Mouse (Mus musculus) CH12F3 (cell line): ENCODE measurements around the gene Ralgapa1.

Source experiments
- in situ Hi-C: fragments of 300-500 bp; cut with MboI; formaldehyde crosslinking; loops from 2 replicates; pipeline ENCODE4 v1.14.3; 2020; ENCODE audit warnings: low sequenced_read_pairs

Gene Ralgapa1

DNA sequence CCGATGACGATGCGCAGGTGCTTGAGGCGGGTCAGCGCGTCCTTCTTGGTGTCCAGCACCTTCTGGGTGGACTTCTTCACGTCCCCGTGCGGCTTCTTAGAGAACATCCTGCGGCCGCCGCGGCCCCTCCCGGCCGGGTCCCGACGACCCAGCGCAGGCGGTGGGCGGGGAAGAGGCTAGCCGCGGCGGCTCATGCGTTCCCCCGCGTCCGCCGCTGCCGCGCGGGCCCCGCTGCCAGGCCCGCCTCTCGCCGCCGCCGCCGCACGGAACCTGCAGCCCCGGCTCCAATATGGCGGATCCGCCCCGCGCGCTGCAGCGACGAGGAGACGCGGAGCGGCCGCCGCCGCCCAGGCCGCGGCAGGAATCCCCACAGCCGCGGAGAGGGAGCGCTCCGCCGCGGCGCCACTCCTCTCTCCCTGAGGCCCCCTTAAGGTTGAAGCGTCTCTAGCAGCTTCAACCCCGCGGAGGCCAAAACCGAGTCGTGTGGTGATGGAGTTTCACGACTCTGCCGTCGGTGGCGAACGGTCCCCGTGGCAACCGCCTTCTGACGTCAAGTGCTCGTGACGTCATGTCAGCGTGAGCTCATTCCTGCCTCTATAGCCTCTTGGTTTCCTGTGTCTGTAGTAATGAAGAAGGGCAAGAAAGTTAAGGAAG lies at the start of gene Ralgapa1:
Gene Ralgapa1, minus strand, starts transcription at position 507 of the 654 bp plus-strand sequence.
- in situ Hi-C loops = no loop called here

DNA sequence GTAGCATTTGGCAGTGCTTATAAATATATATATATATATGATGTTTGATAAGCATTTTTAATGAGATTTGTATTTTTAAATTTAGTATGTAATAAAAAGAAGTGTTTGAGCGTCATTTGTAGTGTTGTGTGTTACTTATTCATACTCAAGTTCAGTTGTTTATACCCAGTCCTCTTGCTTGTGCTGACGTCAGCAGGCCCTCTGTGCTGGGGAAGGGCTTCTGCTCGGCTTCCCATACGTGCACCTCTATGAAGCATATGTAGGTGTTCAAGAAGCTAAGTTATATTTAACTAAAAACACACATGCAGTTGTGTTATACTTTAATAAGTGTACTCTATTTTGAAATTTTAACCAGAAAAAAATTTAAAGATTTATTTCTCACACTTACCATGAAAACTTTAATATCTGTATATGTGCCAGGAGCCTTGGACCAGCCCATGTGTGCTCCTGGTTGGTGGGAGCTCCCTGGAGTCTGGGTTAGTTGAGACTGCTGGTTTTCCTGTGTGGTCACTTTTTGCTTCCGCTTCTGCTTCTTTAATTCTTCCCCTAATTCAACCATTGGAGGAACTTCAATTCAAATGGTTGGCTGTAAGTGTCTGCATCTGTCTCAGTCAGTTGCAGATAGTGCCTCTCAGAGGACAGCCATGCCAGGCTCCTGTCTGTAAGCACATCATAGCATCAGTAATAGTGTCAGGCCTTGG lies 48.8 kb upstream of the Ralgapa1 start:
- in situ Hi-C loops = no loop called here

DNA sequence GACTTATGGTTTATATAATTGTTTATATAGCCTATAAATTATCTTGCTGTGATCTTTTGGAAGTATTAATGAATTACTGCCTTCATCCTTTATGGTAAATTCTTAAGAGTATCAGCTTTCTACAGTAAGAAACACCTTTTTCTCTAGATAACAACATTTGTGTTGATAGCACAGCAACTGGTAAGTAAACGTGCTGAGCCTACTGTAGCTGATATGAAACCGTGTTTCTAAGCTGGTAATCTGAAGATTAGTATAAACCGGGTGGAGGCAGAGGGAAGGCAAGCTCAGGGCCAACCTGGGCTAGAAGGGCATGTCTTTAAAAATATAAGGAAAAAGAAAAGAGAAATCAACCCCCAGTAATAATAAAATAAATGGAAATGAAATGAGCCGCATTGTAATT lies 46.8 kb upstream of the Ralgapa1 start:
- in situ Hi-C loops = no loop called here

DNA sequence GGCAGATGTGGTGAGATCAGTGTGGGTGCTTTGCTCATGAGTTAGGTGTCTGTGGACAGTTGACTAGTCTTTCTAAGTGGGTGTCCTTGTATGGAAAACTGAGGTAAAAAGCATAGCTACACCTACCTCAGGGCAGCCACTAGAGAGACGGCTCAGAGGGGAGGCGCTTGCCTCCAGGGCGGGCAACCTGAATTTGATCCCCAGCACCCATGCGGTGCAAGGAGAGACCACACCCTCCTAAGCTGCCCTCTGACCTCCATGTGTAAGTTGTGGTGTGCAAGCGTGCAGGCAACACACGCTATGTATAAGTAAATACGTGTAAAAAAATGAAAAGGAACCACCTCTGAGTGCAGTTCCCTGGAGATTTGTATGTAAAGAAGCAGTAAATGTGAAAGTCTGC lies 39.7 kb upstream of the Ralgapa1 start:
- in situ Hi-C loops = no loop called here

DNA sequence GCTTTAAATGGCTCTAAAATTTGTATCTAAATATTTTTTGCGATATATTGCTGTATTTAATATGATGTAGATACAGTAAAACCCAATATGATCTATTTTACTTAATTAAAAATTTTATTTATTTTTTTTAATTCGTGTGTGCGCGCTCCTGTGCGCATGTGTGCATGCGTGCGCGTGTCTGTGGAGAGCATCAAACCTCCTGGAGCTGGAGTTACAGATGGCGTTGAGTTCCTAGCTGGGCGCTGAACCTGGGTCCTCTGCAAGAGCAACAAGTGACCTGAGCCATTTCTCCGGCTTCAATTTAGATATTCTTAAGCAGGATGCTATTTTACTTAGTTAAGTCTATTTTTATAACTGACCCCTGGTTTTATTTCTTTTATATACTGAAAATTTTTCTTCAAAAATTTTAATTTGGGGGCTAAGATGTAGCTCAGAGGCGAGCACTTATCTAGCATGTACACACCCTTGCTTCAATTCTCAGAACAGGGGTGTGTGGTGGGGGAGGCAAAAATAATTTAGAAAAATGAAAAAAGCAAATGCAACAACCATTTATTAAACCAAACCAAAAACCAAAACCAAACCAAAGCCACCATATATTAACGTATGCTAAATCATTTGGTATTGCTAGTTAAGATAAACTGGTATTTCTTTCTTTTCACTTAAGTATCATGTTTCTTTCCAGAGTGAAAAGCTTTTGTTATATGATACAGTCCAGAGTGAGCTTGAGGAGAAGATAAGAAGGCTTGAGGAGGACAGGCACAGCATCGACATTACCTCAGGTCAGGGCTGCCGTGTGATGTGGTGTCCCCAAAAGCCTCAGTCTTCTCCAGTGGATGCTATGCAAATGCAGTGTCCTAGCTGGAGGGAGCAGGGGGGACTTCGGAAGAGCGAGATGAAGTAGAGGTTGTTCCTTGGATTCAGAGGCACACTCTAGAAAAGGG lies 38.7 kb upstream of the Ralgapa1 start:
- in situ Hi-C loops = no loop called here

DNA sequence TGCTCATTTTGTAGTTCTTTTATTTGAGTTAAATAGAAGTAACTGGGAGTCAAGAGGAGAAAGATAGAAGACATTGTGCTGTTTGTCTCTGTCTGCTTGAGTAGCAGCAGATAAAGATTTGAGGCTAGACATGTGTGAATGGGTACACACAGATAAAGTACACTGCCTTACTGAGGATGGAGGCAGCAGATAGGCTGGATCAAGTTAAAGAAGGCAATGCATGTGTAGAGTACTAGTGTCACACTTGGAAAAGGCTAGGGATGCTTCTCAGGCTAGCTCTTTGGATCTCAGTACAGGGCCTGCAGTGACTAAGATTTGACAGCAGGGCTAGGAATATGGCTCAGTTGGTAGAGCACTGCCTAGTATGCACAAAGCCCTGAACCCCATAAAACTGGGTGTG lies 29.7 kb upstream of the Ralgapa1 start:
- in situ Hi-C loops = no loop called here

DNA sequence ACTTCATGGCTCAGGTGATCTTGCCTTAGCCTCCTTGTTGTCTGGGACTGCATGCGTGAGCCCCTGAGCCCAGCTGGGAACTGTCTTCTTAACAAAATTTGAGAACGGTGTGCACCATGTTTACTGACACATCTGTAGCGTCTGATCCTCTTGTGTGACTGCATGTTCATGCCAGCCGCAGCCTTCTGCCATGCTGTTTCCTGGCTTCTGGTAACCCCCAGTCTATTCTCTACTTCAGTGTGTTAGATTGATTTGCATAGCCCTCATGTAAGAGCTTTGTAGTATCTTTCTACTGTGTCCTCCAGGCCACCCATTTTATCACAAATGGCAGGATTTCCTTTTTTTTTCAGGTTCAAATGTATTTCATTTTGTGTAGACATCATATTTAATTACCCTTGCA lies 26.9 kb upstream of the Ralgapa1 start:
- in situ Hi-C loops = no loop called here

DNA sequence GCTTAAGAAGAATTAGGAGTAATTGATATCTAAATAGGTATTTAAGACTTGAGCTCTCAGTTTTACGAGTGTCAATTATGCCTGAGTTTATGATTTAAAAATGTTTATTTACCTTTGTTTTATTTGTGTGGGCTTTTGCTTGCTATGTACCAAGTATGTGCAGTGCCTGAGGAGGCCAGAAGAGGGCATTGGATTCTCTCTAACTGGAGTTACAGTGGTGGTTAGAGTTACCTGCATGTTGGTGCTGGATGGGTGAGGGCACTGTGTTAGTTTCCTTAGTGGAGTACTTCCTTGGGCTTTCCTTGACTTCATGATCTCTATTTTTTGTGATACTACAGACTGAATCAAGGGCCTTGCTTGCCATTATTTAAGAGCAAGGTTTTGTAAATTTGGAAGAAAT lies 25.8 kb upstream of the Ralgapa1 start:
- in situ Hi-C loops = no loop called here

DNA sequence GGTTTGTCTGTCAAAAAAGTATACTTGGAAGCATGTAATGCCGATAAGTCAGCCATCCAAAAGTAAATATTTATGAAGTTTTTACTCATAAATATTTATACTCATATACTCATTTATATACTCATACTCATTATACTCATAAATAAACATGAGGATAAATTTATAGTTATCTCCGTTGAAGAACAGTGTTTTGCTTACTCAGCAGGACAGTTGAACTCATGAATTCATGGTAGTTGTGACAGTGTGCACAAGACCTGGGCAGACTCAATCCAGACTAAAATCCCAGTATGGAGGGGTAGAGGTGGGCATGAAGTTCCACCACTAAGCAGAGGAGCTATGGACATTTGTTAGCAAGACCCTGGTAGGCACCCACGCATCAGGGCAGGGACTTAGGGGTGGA lies 16.5 kb upstream of the Ralgapa1 start:
- in situ Hi-C loops = no loop called here

DNA sequence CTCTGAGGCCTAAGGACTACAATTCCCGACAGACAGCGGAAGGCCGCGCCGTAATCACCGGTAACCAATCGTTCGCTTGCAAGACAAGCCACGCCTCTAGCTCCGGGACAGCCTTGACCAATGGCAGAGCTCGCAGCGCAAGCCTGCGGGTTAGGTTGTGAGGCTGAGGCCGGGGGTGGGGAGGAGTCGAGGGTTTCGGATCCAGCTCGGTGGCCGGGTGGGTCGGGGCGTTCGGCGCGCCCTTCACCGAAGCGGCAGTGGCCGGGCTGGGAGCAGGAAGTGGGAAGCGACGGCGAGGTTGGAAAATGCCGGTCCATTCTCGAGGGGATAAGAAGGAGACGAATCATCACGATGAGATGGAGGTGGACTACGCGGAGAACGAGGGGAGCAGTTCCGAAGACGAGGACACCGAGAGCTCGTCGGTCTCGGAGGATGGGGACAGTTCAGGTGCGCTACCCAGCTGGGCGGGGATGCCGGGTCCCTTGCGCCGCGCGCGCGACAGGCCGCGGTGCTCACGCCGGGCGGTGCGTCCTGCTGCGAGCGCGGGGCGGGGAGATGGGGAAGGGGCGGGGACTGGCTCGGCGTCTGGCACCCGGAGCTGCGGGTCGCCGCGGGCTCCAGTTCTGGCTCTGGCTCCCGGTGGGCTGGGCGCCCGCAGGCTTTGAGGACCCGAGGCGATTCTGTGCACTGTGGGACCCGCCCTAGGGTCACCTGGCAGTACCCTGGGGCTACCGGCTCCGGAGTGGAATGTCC lies 15.4 kb upstream of the Ralgapa1 start, which contains the start of gene Brms1l:
Gene Brms1l, plus strand, starts transcription at position 126 of the 753 bp plus-strand sequence.
- in situ Hi-C loops = no loop called here

DNA sequence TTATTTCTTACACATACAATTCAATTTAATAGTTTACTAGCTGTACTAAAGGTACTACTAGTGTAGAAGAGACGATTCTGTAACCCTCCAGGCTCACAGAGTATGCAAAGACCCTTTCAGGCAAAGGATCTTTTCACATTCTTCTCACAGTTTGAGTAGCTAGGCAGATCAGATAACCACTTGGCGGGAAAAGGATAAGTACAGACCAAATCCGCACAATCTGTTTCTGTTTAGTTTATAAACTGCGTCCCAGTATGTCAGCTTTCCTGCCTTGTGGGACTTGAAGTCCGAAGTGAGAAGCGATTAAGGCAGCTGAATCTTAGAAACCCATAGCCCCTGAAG lies 14.9 kb upstream of the Ralgapa1 start:
- in situ Hi-C loops = no loop called here

DNA sequence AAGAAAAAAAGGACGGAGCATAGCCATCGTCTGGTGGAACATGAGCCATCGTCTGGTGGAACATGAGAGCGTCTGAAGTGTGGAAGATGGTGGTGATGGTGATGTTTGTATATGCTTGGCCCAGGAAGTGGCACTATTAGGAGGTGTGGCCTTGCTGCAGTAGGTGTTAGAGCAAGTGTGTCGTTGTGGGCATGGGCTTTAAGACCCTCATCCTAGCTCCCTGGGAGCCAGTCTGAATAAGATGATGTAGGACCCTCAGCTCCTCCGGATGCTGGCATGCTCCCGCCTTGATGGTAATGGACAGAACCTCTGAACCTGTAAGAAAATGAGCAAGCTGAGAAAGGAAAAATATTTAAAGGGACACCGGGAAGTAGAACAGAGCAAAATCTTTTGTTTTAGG lies 13.9 kb upstream of the Ralgapa1 start:
- in situ Hi-C loops = no loop called here

DNA sequence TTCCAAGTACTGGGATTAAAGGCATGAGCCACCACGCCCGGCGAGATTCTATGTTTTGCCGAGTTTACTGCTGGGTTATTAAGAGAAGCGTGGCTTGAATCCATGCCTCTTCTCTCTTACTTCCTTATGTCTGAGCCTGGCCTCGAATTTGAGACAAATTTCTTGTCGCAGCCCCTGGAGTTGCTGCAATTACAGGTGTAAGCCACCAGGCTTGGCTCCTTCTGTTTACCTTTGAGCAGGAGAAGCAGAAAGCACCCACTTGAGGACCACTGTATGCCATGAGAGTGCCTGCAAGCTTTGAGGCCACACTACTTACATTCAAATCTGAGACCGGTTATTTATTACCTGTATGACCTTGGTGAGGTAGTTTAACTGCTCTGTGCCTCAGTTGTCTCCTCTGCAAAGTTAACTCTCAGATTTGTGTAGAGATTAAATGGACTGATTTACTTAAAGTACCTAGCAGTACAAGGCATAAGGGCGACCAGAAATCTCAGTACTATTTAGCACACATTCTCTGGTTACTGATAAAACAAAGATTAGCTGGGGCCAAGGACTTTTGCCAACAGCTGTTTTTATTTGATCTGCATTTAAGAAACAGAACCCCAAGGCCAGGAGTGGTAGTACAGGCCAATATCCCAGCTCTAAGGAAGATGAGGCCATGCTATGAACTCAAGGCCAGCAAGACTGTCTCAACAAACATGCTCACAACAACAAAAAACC lies 13.1 kb upstream of the Ralgapa1 start:
- in situ Hi-C loops = no loop called here

DNA sequence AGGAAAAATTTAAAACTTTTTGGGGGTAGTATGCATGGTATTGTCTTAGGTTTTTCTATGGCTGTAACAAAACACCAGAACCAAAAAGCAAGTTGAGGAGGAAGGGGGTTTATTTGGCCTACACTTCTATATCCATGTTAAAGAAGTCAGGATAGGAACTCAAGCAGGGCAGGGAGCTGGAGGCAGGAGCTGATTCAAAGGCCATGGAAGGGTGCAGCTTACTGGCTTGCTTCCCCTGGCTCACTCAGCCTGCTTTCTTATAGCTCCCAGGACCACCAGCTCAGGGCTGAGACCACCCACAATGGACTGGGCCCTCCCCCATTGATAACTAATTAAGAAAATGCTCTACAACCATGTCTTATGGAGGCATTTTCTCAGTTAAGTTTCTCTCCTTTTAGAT lies 12.0 kb upstream of the Ralgapa1 start:
- in situ Hi-C loops = no loop called here

DNA sequence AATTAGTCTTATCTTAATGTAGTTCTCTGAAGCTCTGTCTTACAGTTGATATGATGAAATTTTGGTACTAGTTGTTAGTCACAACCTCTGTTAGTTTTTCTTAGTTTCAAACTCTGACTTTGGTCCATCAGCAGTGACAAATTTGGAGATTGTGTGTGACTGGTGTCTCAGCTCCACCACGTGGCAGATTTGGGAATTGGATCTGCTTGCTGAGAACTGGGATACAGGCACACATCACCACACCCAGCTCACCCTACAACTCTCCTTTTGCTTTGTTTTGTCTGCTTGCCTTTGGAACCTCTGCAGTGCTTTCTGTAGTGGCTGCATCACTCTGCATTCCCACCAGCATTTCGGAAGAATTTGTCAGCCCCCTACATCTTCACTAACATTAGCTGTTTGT lies 10.1 kb upstream of the Ralgapa1 start:
- in situ Hi-C loops = no loop called here

DNA sequence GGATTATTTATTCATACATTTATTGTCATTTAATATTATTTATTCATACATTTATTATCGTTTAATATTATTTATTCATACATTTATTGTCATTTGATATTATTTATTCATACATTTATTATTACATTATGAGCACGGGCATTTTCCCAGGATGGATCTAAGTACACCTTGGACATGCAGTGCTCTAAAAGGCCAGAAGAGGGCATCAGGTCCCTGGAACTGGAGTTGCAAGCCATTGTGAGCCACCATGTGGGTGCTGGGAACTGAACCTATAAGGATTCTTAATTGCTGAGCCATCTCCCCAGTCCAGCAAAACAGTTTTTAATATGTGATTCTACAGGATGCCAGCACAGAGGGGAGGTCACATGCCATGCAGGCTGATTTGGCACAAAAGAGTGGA lies 4.6 kb upstream of the Ralgapa1 start:
- in situ Hi-C loops = loop anchor here (5.0 kb wide), 1 partner anchor 48 kb away; no protein-coding TSS in a partner anchor

DNA sequence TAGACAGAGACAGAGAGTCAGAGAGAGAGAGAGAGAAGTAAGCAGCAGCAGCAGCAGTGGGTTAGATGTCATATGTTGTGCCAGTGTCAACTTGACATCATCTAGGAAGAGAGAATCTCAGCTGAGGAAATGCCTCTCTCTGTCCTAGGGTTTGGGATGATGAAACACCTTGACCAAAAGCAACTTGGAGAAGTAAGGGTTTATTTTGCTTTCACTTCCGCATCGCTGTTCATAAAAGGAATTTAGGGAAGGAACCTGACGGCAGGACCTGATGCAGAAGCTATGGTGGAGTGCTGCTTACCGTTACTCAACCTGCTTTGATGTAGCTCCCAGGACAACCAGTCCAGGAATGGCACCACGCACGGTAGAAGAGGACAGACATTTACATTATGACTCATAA lies 3.1 kb upstream of the Ralgapa1 start:
- in situ Hi-C loops = no loop called here

DNA sequence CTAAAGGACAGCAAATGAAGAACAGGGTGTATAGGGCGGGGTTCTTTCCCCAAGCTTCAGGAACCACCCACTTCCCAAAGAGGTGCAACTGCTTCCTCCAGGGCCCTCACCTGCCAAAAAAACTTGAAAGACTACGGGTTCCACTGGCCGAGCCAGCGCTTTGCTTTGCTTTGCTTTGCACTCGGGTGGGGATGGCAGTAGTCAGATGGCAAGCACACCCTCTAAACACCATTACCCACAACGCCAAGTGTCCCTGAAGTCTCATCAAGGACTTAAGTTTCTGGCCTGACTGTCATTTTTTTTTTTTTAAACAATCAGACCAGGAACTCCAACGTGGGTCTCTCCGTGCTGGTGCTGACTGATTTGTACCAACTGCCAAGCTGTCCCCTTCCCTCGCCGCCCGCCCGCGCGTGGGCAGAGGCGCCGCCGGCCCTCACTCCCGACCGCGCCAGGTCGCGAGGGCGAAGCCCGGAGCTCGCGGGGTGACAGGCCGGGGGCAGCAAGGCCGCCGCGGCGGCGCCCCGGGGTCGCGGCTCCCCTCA lies 777 bp downstream of the Ralgapa1 start:
- in situ Hi-C loops = no loop called here

DNA sequence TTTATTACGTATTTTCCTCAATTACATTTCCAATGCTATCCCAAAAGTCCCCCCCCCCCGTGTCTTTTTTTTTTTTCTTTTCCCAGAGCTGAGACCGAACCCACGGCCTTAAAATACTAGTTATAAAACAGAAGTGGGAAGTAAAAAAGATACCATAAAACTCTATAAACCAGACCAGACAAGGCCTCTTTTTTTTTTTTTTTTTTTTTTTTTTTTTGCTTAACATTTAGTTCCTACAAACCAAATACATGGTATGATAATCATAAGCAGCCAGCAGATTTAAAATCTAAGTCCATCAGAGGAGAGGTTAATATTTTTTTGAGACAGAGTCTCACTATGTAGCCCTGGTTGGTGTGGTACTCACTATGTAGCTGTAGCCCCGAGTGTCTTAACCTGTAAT lies 4.5 kb downstream of the Ralgapa1 start:
- in situ Hi-C loops = no loop called here

DNA sequence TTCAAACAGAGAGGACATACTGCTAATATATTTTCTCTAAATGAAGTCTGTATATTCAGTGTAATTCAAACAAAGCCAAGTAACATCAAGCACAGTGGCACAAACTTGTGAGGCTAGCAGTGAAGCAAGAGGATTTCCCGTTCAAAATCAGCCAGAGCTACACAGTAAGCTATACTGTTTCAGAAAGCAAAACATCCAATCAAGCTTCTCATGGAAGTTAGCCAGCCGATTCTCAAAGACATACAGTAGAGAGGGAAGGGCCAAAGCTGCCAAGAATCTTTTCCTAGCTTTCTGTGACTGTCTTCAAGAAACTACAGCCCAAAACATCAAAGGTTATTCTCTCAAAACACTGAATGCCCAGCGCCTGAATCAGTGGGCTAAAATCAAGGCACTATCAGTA lies 15.9 kb downstream of the Ralgapa1 start:
- in situ Hi-C loops = no loop called here
